Mouse (Mus musculus): ENCODE data around the gene Lpin2.

DNA sequence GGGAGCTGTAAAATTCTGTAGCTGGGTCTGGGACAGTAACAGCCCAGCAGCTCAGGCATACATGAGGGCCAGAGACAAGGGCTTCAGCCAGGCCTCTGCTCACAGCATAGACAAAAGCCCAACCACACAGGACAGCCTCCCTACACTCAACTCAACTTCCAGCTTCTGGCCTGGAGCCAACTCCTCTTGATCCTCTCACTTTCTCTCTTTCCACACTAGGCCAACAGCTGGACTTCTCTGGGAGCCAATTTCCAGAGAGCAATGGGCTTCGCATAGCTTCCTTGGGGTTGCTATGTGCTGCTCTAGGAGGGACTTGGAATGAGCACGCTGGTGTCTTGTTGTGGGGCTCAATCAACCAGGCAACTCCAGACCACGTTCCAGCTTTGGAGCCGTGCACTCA lies 100.9 kb downstream of the Lpin2 start:
- TF ChIP-seq NRF1 (IDR thresholded peaks at IDR 0.05; ENCODE audit: insufficient read depth, low read depth, low read length, poor library complexity, severe bottlenecking): no peak
- TF ChIP-seq ZNF384 (IDR thresholded peaks at IDR 0.05; ENCODE audit: low read depth, low read length): no peak
- no peak for TF ChIP-seq POLR2A (IDR thresholded peaks at IDR 0.05; ENCODE audit: control insufficient read depth in 1 of 2, insufficient read depth in 1 of 2, low read depth in 1 of 2, low read length in 2 of 2, poor library complexity in 1 of 2)
- no peak for TF ChIP-seq RCOR1 (IDR thresholded peaks at IDR 0.05; ENCODE audit: low read depth, low read length)
- no peak for TF ChIP-seq CHD2 (IDR thresholded peaks at IDR 0.05; ENCODE audit: low read length)
- TF ChIP-seq KAT2A (conservative IDR thresholded peaks at IDR 0.05; ENCODE audit: low read depth, low read length): no peak
- no peak for TF ChIP-seq UBTF (IDR thresholded peaks at IDR 0.05; ENCODE audit: borderline replicate concordance, insufficient read depth, low read depth, low read length)
- TF ChIP-seq ZKSCAN1 (IDR thresholded peaks at IDR 0.05; ENCODE audit: low read depth, low read length): no peak
- no peak for TF ChIP-seq SMC3 (IDR thresholded peaks at IDR 0.05; ENCODE audit: low read depth, low read length)
- no peak for TF ChIP-seq ZC3H11A (IDR thresholded peaks at IDR 0.05; ENCODE audit: low read depth, low read length)
- TF ChIP-seq E2F4 (IDR thresholded peaks at IDR 0.05; ENCODE audit: borderline replicate concordance, low read depth, low read length): no peak
